Mouse (Mus musculus) midbrain, embryonic 14.5 days (tissue): ENCODE data around the gene Maml3. TPM values are rescaled to one million over a fixed set of nuclear protein-coding genes. Genes with fewer than 3 reads are reported as not detected.

ENCODE experiments used
- ATAC-seq: fragments of 200-750 bp; cut with Nextera tagmentation; 2 replicates; pipeline ENCODE4 v1.8.0; 2017; ENCODE audit warnings: moderate number of reproducible peaks, moderate library complexity; ENCODE audit not compliant: low FRiP score, low TSS enrichment
- DNase-seq: peaks from one replicate; pipeline ENCODE4 v3.0.0-alpha.2; 2015
- H3K27ac ChIP-seq: fragments of 300-500 bp; sonication (generic); replicated peaks from 2 replicates; pipeline ENCODE4 v1.5.1; 2014; ENCODE audit warnings: mild to moderate bottlenecking, low read depth, low read length, moderate library complexity
- H3K27me3 ChIP-seq: fragments of 300-500 bp; sonication (generic); 2 replicates; pipeline ENCODE4 v1.6.1; 2014; ENCODE audit warnings: low read length, control low read depth, mixed read lengths; ENCODE audit not compliant: control insufficient read depth, insufficient read depth
- H3K36me3 ChIP-seq: fragments of 300-500 bp; sonication (generic); 2 replicates; pipeline ENCODE4 v1.6.1; 2014; ENCODE audit warnings: low read length, control low read depth; ENCODE audit not compliant: control insufficient read depth, insufficient read depth
- H3K4me1 ChIP-seq: fragments of 300-500 bp; sonication (generic); 2 replicates; pipeline ENCODE4 v1.6.1; 2014; ENCODE audit warnings: mild to moderate bottlenecking, antibody characterized with exemption, low read length, control low read depth; ENCODE audit not compliant: control insufficient read depth, insufficient read depth
- H3K4me2 ChIP-seq: fragments of 300-500 bp; sonication (generic); 2 replicates; pipeline ENCODE4 v1.6.1; 2014; ENCODE audit warnings: mild to moderate bottlenecking, low read length, moderate library complexity
- H3K4me3 ChIP-seq: fragments of 300-500 bp; sonication (generic); replicated peaks from 2 replicates; pipeline ENCODE4 v1.5.1; 2014; ENCODE audit warnings: low read depth, low read length
- H3K9ac ChIP-seq: fragments of 300-500 bp; sonication (generic); replicated peaks from 2 replicates; pipeline ENCODE4 v1.6.1; 2014; ENCODE audit warnings: mild to moderate bottlenecking, low read length, moderate library complexity
- H3K9me3 ChIP-seq: fragments of 300-500 bp; sonication (generic); 2 replicates; pipeline ENCODE4 v1.6.1; 2016; ENCODE audit warnings: low read length, control low read depth, mixed read lengths; ENCODE audit not compliant: control insufficient read depth
- WGBS: fragments of 180-500 bp; shearing (Covaris S2); extraction: QIAGEN DNeasy Blood & Tissue Kit; methylation state at CpG from one replicate; pipeline ENCODE4 v1.1.7; 2014; 5-methylcytosine and 5-hydroxymethylcytosine counted together
- polyA plus RNA-seq: library from polyadenylated mRNA; unstranded; fragments of >200 nt; fragmentation: Nextera tagmentation; extraction: Ambion mirVana; gene quantifications from 2 replicates; pipeline ENCODE4 v1.2.1, GENCODE M21; 2014

The Maml3 gene
- polyA plus RNA-seq, 1 experiment from 2014 or later: 10.3 TPM

DNA sequence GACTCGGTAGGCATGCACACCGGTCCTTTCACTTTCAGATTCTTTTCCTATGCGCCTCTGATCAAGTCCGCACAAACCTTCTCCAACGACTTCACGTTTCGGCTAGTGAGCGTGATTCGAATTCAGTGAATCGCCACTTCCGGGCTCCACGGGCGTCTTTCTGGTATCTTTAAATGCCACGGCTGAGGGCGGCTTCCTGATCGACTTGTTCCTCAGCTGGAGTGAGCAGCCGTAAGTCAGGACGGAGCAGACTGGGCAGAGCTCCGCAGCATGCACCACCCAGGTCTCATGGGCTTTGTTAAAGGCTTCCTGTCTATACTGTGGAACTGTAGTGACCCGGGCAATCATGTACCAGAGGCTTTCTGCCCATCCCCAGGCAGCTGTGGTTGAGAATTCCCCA, 468.2 kb downstream of the Maml3 start:
- ATAC-seq (no peak), DNase-seq (no peak)
- 95% methylated on average over 20 of the region's 20 CpGs for WGBS
- Histone ChIP-seq H3K4me1 (no peaks in the 10 kb centered on the region), H3K36me3 (no peaks in the 10 kb centered on the region), H3K4me3 (no peak overlapping the region), H3K27me3 (no peaks in the 10 kb centered on the region), H3K9me3 (0 out of 2 replicates have a peak, but pooled peaks cover 5% of the 10 kb centered on the region), H3K9ac (no peak overlapping the region), H3K27ac (no peak overlapping the region), H3K4me2 (no peak overlapping the region)

DNA sequence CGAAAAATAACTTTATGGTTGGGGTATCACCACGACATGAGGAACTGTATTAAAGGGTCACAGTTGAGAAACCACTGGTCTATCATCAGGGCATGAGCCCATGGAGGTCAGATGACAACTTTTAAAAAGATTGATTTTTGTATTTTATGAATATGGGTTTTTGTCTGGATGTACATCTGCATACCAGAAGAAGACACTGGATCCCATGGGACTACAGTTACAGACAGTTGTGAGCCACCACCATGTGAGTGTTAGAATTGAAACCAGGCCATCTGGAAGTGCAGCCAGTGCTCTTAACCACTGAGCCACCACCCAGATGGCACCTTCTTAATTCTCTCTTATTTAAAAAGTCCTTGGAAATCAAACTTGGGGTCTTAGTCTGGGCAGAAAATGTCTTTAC, 468.9 kb downstream of the Maml3 start:
- 84% methylated on average over 2 of the region's 2 CpGs for WGBS
- ATAC-seq (no peak), DNase-seq (no peak)
- Histone ChIP-seq H3K27ac (no peak overlapping the region), H3K9ac (no peak overlapping the region), H3K4me1 (no peaks in the 10 kb centered on the region), H3K4me2 (no peak overlapping the region), H3K9me3 (0 out of 2 replicates have a peak, but pooled peaks cover 12% of the 10 kb centered on the region), H3K4me3 (no peak overlapping the region), H3K27me3 (no peaks in the 10 kb centered on the region), H3K36me3 (no peaks in the 10 kb centered on the region)

Other genes starting within 250 kb of the Maml3 start
- 3.3 and 4.3 TPM in 2 replicates for gene Foxo1, start 163.3 kb upstream of the Maml3 start, polyA plus RNA-seq